Mouse (Mus musculus) E14TG2a.4 (cell line): ENCODE measurements around the gene Sde2.
A peak's percentile ranks its signal among the peaks of the same experiment; 100 is the strongest.

Source experiments
- H3K27me3 ChIP-seq: 2 replicates; pipeline ENCODE4 v1.6.1; 2014; ENCODE audit warnings: low read length, control low read depth; ENCODE audit not compliant: insufficient read depth
- H3K36me3 ChIP-seq: 2 replicates; pipeline ENCODE4 v1.6.1; 2014; ENCODE audit warnings: low read length, control low read depth; ENCODE audit not compliant: insufficient read depth
- H3K4me1 ChIP-seq: replicated peaks from 2 replicates; pipeline ENCODE4 v1.6.1; 2014; ENCODE audit warnings: low read depth, low read length, control low read depth
- H3K4me3 ChIP-seq: replicated peaks from 2 replicates; pipeline ENCODE4 v1.5.1; 2014; ENCODE audit warnings: mild to moderate bottlenecking, low read length
- H3K9me3 ChIP-seq: 2 replicates; pipeline ENCODE4 v1.6.1; 2014; ENCODE audit warnings: low read length, control low read depth
- CTCF ChIP-seq: conservative IDR thresholded peaks from 2 replicates; pipeline ENCODE4 v1.5.1; 2014; ENCODE audit warnings: low read length
- NANOG ChIP-seq: IDR thresholded peaks from 2 replicates; pipeline ENCODE4 v1.6.1; 2014; ENCODE audit warnings: borderline replicate concordance, low read length, mixed read lengths
- POU5F1 ChIP-seq: IDR thresholded peaks from 2 replicates; pipeline ENCODE4 v1.6.1; 2014; ENCODE audit warnings: low read length, borderline replicate concordance

Gene Sde2

DNA sequence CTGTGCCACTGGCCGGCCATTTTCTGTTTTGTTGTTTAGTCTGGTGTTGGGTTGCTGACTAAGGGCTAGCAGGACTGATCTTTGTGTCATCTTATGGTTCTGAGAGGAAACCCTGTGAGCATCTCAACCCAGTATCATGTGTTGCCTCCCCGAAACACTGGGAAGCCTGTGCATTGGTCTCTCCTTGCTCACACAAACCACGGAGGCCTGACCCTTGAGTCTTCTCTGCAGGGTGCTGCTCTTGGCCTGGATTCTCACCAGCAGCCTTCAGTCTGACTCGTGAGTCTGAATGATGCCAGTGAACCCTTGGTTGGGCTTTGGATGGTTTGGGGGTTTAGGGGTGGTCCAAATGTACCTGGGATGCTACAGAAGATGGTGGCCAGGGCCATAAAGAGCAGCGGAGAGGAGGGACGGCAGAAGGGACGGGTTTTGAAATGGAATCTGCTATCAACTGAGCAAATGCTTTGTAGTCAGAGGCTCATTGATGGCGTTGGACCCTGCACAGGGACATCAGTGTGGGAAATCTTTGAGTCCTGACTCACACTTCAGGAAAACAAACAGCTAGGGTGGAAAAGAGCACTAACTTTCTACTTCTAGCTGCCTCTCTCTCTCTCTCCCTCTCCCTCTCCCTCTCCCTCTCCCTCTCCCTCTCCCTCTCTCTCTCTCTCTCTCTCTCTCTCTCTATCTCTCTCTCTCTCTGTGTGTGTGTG, 11.6 kb upstream of the Sde2 start:
- Histone ChIP-seq H3K9me3 (no peaks in the 10 kb centered on the region), H3K36me3 (no peaks in the 10 kb centered on the region), H3K4me3 (no peak overlapping the region), H3K4me1 (peaks cover 8% of the 10 kb centered on the region), H3K27me3 (peaks cover 16% of the 10 kb centered on the region; the same call in 1 of the 2 replicates)
- TF ChIP-seq NANOG, result no peak
- TF ChIP-seq POU5F1, result no peak
- TF ChIP-seq CTCF, result no peak

GRCm38 (mm10) chr1:180841561-180842300, 9.2 kb upstream of the Sde2 start:
- no peaks in the 10 kb centered on the region for H3K36me3 ChIP-seq
- H3K9me3 ChIP-seq, result no peaks in the 10 kb centered on the region
- peaks cover 16% of the 10 kb centered on the region; the same call in 1 of the 2 replicates for H3K27me3 ChIP-seq
- TF ChIP-seq CTCF (no peak), POU5F1 (no peak), NANOG (no peak)
- no peak overlapping the region for H3K4me3 ChIP-seq
- peaks cover 13% of the 10 kb centered on the region for H3K4me1 ChIP-seq

DNA sequence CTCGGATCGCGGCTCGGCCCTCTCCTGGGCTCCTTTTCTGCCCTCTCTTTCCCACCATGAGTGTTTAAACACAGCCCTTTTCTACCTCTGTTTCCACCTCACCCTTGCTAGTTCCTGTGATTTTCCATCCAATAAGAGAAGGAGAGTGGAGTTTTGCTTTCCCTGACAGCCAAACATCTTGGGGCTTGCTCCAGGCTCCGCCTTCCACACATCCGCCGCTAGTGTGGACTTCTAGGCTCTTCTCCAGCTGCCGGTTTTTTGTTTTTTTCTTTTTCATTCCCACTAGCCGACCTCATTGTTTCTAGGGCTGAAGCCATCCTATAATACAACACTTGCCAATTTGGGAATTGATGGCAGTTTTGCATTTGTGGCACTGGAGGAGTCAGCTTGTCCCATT, 2.8 kb upstream of the Sde2 start:
- H3K9me3 ChIP-seq, result no peaks in the 10 kb centered on the region
- TF ChIP-seq POU5F1, result no peak
- TF ChIP-seq NANOG, result no peak
- no peak for TF ChIP-seq CTCF
- peaks cover 54% of the 10 kb centered on the region for H3K4me1 ChIP-seq
- peaks cover 10% of the 10 kb centered on the region for H3K36me3 ChIP-seq
- peak overlapping the region; percentile 61 for H3K4me3 ChIP-seq
- H3K27me3 ChIP-seq, result no peaks in the 10 kb centered on the region

DNA sequence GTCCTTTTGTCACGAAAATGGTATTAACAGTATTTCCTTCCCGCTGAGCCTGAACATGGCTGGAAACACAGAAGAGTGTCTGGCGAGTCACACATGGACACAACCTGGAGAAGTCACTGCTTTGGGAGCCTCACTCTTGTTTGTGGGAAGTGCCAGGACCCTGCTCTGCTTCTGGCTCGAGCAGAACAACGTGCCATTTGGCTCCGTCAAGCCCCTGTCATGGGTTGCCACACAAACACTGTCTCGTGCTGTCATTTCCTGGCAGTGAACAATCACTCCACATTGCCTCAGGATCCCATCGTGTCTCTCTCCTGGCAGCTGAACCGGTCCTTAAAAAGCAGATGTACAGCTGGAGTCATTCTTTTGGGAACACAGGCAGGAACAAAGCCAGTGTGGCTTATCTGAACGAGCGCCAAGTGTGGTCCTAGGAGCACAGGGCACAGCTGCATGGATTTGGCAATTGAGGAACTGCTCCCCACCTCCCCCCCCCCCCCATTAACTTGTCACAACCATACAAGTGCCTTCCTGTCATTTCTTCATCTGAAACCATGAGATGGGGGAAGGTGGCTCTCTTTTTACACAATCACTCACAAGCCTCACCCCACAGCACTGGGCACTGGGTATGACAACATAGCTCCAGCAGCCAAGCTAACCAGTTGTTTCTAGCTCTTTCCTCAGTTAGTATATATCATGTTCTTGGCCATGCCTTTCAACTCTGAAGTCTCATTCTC, 2.3 kb upstream of the Sde2 start:
- Histone ChIP-seq H3K27me3 (no peaks in the 10 kb centered on the region), H3K4me1 (peaks cover 55% of the 10 kb centered on the region), H3K4me3 (peak overlapping the region; percentile 61), H3K36me3 (peaks cover 16% of the 10 kb centered on the region), H3K9me3 (no peaks in the 10 kb centered on the region)
- TF ChIP-seq CTCF (no peak), NANOG (no peak), POU5F1 (no peak)

GRCm38 (mm10) chr1:180849701-180850301, 1.1 kb upstream of the Sde2 start:
- no peaks in the 10 kb centered on the region for H3K27me3 ChIP-seq
- peak overlapping the region; percentile 81 for H3K4me3 ChIP-seq
- peaks cover 23% of the 10 kb centered on the region for H3K36me3 ChIP-seq
- no peak for TF ChIP-seq POU5F1
- no peak for TF ChIP-seq NANOG
- no peak for TF ChIP-seq CTCF
- H3K4me1 ChIP-seq, result peaks cover 51% of the 10 kb centered on the region
- no peaks in the 10 kb centered on the region for H3K9me3 ChIP-seq

DNA sequence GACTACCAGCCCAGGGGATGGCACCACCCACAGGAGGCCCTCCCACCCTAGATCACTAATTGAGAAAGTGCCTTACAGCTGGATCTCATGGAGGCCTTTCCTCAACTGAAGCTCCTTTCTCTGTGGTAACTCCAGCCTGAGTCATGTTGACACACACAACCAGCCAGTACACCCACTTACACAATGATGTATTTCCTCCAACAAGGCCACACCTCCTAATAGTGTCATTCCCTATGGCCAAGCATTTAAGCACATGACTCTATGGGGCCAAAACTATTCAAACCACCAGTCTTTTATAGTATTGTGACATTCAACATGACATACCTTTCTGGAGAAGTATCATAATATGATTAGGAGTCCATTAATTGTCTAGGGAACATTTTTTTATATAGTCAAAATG, 7.8 kb downstream of the Sde2 start:
- TF ChIP-seq POU5F1 (no peak), CTCF (no peak), NANOG (no peak)
- Histone ChIP-seq H3K4me1 (peaks cover 41% of the 10 kb centered on the region), H3K27me3 (no peaks in the 10 kb centered on the region), H3K36me3 (peaks cover 94% of the 10 kb centered on the region), H3K9me3 (no peaks in the 10 kb centered on the region), H3K4me3 (no peak overlapping the region)

DNA sequence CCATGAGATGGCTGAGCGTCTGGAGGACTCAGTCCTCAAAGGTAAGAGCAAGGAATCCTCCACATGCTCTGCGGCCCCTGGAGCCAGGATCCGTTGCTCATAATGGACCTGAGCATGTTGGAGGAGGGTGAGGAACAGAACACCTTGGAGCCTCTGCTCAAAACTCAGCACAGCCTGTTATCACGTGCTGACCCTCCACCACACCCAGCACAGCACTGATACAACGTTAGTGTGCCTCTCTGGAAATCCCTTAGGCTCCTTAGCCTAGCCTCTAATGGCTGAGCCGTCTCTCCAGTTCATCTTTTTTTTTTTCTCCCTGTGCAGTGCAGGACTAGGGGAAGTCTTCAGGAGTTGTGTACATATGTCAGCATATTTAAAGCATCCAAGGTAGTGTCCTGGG, 9.1 kb downstream of the Sde2 start:
- Histone ChIP-seq H3K27me3 (no peaks in the 10 kb centered on the region), H3K4me1 (peaks cover 45% of the 10 kb centered on the region), H3K36me3 (peaks cover 97% of the 10 kb centered on the region), H3K9me3 (no peaks in the 10 kb centered on the region), H3K4me3 (no peak overlapping the region)
- TF ChIP-seq NANOG, result no peak

DNA sequence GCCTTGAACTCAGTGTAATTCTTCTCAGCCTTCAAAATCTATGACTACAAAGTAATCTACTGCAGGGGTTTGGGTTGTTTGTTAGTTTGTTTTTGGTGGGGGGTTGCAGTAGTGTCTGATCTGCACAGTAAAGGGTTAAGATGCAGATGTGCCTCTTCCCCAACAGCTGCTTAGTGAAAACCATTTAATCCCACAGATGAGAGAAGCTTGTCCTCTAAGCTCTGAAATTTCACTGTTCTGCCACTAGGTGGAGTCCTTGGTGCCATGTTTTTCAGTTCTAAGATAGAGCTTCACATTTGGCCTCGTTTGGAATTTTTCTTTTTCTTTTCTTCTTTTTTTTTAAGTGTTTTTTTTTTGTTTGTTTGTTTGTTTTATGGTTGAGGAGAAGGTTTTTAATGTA, 12.7 kb downstream of the Sde2 start:
- no peaks in the 10 kb centered on the region for H3K9me3 ChIP-seq
- no peak overlapping the region for H3K4me3 ChIP-seq
- H3K27me3 ChIP-seq, result no peaks in the 10 kb centered on the region
- no peak for TF ChIP-seq POU5F1
- TF ChIP-seq CTCF, result peak; percentile 91
- TF ChIP-seq NANOG, result no peak
- H3K4me1 ChIP-seq, result peaks cover 52% of the 10 kb centered on the region
- peaks cover 97% of the 10 kb centered on the region for H3K36me3 ChIP-seq
